Mouse (Mus musculus): Measurements from ENCODE around the gene Papolb. TPM values are rescaled to one million over a fixed set of nuclear protein-coding genes. Genes with fewer than 3 reads are reported as not detected.

Papolb gene
- total and polyA plus RNA-seq, 3 experiments, result not detected

GRCm38 (mm10) chr5:142557397-142558067 lies 27.7 kb upstream of the Papolb start:
- H3K4me1 ChIP-seq (ENCODE audit: control insufficient read depth in 1 of 2, insufficient read depth in 2 of 2, low read length in 2 of 2), result no peaks in the 10 kb centered on the region
- no peaks in the 10 kb centered on the region; a peak in 1 of 4 replicates for H3K27me3 ChIP-seq (ENCODE audit: control insufficient read depth in 1 of 2, insufficient read depth in 2 of 2, low read length in 2 of 2)
- H3K27ac ChIP-seq (ENCODE audit: control insufficient read depth, low read depth, low read length), result no peak overlapping the region
- H3K79me2 ChIP-seq (ENCODE audit: control insufficient read depth, insufficient read depth, low read length, poor library complexity), result no peaks in the 10 kb centered on the region
- DNase-seq (ENCODE audit: low read depth, low spot score), result peak; percentile 64
- H3K9me3 ChIP-seq (replicated peaks; ENCODE audit: insufficient read depth, low read length), result no peaks in the 10 kb centered on the region
- no peak overlapping the region for H3K4me3 ChIP-seq (ENCODE audit: control insufficient read depth in 1 of 2, insufficient read depth in 1 of 2, low read depth in 2 of 2, low read length in 2 of 2)
- H3K36me3 ChIP-seq (ENCODE audit: control insufficient read depth in 1 of 2, insufficient read depth in 2 of 2, low read length in 2 of 2), result no peaks in the 10 kb centered on the region
- TF ChIP-seq MXI1 (IDR thresholded peaks at IDR 0.05; ENCODE audit: low read depth, low read length), result no peak
- peak; percentile 57 for TF ChIP-seq SMC3 (IDR thresholded peaks at IDR 0.05; ENCODE audit: low read depth, low read length)
- no peak for TF ChIP-seq CHD1 (IDR thresholded peaks at IDR 0.05; ENCODE audit: low read depth, low read length)
- no peak for TF ChIP-seq MAFK (IDR thresholded peaks at IDR 0.05; ENCODE audit: borderline replicate concordance, low read depth, low read length)
- no peak for TF ChIP-seq POLR2AphosphoS5 (IDR thresholded peaks at IDR 0.05; ENCODE audit: borderline replicate concordance, low read depth, low read length)
- no peak for TF ChIP-seq POLR2A (IDR thresholded peaks at IDR 0.05; ENCODE audit: control insufficient read depth in 1 of 2, insufficient read depth in 1 of 2, low read depth in 1 of 2, low read length in 2 of 2, poor library complexity in 1 of 2)
- no peak for TF ChIP-seq ETS1 (IDR thresholded peaks at IDR 0.05; ENCODE audit: low read depth, low read length)
- no peak for TF ChIP-seq NELFE (IDR thresholded peaks at IDR 0.05; ENCODE audit: low read depth, low read length)
- TF ChIP-seq CTCF (IDR thresholded peaks at IDR 0.05 in 2 of 3, conservative IDR thresholded peaks at IDR 0.05 in 1 of 3; ENCODE audit: control insufficient read depth in 1 of 3, insufficient read depth in 1 of 3, low read depth in 2 of 3, low read length in 3 of 3, poor library complexity in 1 of 3, severe bottlenecking in 1 of 3), result peak; percentile 55 to 91 (median 70)
- TF ChIP-seq USF1 (IDR thresholded peaks at IDR 0.05; ENCODE audit: low read depth, low read length), result no peak
- no peak for TF ChIP-seq ELF1 (IDR thresholded peaks at IDR 0.05; ENCODE audit: low read depth, low read length)
- TF ChIP-seq GABPA (IDR thresholded peaks at IDR 0.05; ENCODE audit: low read depth, low read length), result no peak
- TF ChIP-seq ZMIZ1 (IDR thresholded peaks at IDR 0.05; ENCODE audit: low read depth, low read length), result no peak
- no peak for TF ChIP-seq SIN3A (IDR thresholded peaks at IDR 0.05; ENCODE audit: low read length)
- no peak for TF ChIP-seq EP300 (IDR thresholded peaks at IDR 0.05; ENCODE audit: low read depth in 1 of 2, low read length in 2 of 2)
- no peak for TF ChIP-seq TBP (IDR thresholded peaks at IDR 0.05; ENCODE audit: low read depth, low read length)
- peak; percentile 76 for TF ChIP-seq RAD21 (IDR thresholded peaks at IDR 0.05; ENCODE audit: low read depth, low read length)
- peak; percentile 71; the same call in 1 of the 2 replicates for TF ChIP-seq MAZ (IDR thresholded peaks at IDR 0.05; ENCODE audit: low read depth, low read length)
- TF ChIP-seq POLR2AphosphoS2 (IDR thresholded peaks at IDR 0.05; ENCODE audit: low read length), result no peak
- no peak for TF ChIP-seq HCFC1 (IDR thresholded peaks at IDR 0.05; ENCODE audit: low read depth, low read length)
- TF ChIP-seq ZC3H11A (IDR thresholded peaks at IDR 0.05; ENCODE audit: low read depth, low read length), result peak; percentile 47; the same call in 1 of the 2 replicates
- no peak overlapping the region for H3K9ac ChIP-seq (ENCODE audit: control insufficient read depth, low read depth, low read length, poor library complexity, severe bottlenecking)

GRCm38 (mm10) chr5:142556721-142557120 lies 26.8 kb upstream of the Papolb start:
- Histone ChIP-seq H3K36me3 (ENCODE audit: control insufficient read depth in 1 of 2, insufficient read depth in 2 of 2, low read length in 2 of 2) (no peaks in the 10 kb centered on the region), H3K79me2 (ENCODE audit: control insufficient read depth, insufficient read depth, low read length, poor library complexity) (no peaks in the 10 kb centered on the region), H3K4me1 (ENCODE audit: control insufficient read depth in 1 of 2, insufficient read depth in 2 of 2, low read length in 2 of 2) (no peaks in the 10 kb centered on the region), H3K9me3 (replicated peaks; ENCODE audit: insufficient read depth, low read length) (no peaks in the 10 kb centered on the region), H3K9ac (ENCODE audit: control insufficient read depth, low read depth, low read length, poor library complexity, severe bottlenecking) (no peak overlapping the region), H3K27me3 (ENCODE audit: control insufficient read depth in 1 of 2, insufficient read depth in 2 of 2, low read length in 2 of 2) (no peaks in the 10 kb centered on the region; a peak in 1 of 4 replicates), H3K27ac (ENCODE audit: control insufficient read depth, low read depth, low read length) (no peak overlapping the region), H3K4me3 (ENCODE audit: control insufficient read depth in 1 of 2, insufficient read depth in 1 of 2, low read depth in 2 of 2, low read length in 2 of 2) (no peak overlapping the region)
- TF ChIP-seq EP300 (IDR thresholded peaks at IDR 0.05; ENCODE audit: low read depth in 1 of 2, low read length in 2 of 2), result no peak
- TF ChIP-seq POLR2AphosphoS5 (IDR thresholded peaks at IDR 0.05; ENCODE audit: borderline replicate concordance, low read depth, low read length), result no peak
- TF ChIP-seq HCFC1 (IDR thresholded peaks at IDR 0.05; ENCODE audit: low read depth, low read length), result no peak
- TF ChIP-seq ZMIZ1 (IDR thresholded peaks at IDR 0.05; ENCODE audit: low read depth, low read length), result no peak
- no peak for TF ChIP-seq ZNF384 (IDR thresholded peaks at IDR 0.05; ENCODE audit: low read depth, low read length)
- TF ChIP-seq GATA1 (IDR thresholded peaks at IDR 0.05; ENCODE audit: low read depth, low read length), result no peak
- no peak for TF ChIP-seq MXI1 (IDR thresholded peaks at IDR 0.05; ENCODE audit: low read depth, low read length)
- TF ChIP-seq POLR2A (IDR thresholded peaks at IDR 0.05; ENCODE audit: control insufficient read depth in 1 of 2, insufficient read depth in 1 of 2, low read depth in 1 of 2, low read length in 2 of 2, poor library complexity in 1 of 2), result no peak
- no peak for TF ChIP-seq E2F4 (IDR thresholded peaks at IDR 0.05; ENCODE audit: borderline replicate concordance, low read depth, low read length)
- TF ChIP-seq USF1 (IDR thresholded peaks at IDR 0.05; ENCODE audit: low read depth, low read length), result no peak
- no peak for TF ChIP-seq MEF2A (IDR thresholded peaks at IDR 0.05; ENCODE audit: extremely low read depth, insufficient replicate concordance, low read depth, low read length, poor library complexity, severe bottlenecking)
- no peak for TF ChIP-seq NELFE (IDR thresholded peaks at IDR 0.05; ENCODE audit: low read depth, low read length)
- TF ChIP-seq GABPA (IDR thresholded peaks at IDR 0.05; ENCODE audit: low read depth, low read length), result no peak
- TF ChIP-seq SMC3 (IDR thresholded peaks at IDR 0.05; ENCODE audit: low read depth, low read length), result no peak
- TF ChIP-seq MAFK (IDR thresholded peaks at IDR 0.05; ENCODE audit: borderline replicate concordance, low read depth, low read length), result no peak
- TF ChIP-seq SIN3A (IDR thresholded peaks at IDR 0.05; ENCODE audit: low read length), result no peak
- no peak for DNase-seq (ENCODE audit: low read depth, low spot score)
